Mouse (Mus musculus) c-Kit-positive CD71-positive TER-119-positive erythroid progenitor cells, embryonic 14.5 days (primary cell): ENCODE results near the gene Thpo.

Experiments used
- DNase-seq: peaks from one replicate; pipeline ENCODE4 v3.0.0-alpha.2; 2013; ENCODE audit warnings: low spot score

Gene Thpo

GRCm38 (mm10) chr16:20733731-20734730 is at the start of gene Thpo:
TSS of gene Thpo (minus strand) at chr16:20734511.
- no peak for DNase-seq

DNA sequence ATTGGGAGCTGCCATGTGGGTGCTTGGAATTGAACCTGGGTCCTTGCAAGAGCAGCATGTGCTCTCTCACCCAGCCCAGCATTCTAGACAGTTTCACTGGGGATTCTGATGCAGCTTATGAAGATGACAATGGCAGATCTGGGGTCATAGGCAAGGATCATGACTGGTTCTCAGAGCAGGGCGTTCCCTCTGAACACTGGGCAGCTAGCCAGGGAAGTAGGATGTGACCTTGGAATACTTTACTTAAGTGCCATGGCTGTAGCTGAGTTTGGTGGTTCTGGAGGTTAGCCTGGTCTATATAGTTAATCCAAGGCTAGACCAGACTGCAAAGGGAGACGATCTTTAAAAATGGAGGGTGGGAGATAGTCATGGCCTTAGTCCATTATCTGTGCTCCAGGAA is 49.6 kb upstream of the Thpo start:
- no peak for DNase-seq

DNA sequence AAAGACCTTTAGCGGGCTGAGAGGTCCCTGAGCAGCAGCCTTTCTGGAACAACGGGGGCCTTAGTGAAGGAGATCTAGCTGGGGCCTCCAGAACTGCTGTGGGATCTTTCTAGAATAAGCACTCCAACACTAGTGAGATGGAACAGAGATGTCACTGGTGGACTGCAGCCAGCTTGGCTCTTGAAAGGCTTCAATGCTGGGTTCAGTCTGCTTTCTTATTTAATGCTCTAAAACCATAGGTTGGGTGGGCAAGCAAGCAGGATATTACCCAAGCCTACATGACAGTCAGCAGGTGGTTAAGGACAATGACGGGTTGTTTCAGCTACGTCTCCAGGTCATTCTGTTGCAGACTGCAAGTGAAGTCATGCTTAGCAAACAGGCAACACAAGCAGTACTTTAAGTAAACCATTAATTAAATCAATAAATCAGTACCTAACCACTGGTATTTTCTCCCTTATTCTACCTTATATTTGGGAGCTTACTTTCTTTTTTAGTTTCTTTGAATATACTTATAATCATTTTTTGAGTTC is 46.9 kb upstream of the Thpo start:
- DNase-seq = no peak

DNA sequence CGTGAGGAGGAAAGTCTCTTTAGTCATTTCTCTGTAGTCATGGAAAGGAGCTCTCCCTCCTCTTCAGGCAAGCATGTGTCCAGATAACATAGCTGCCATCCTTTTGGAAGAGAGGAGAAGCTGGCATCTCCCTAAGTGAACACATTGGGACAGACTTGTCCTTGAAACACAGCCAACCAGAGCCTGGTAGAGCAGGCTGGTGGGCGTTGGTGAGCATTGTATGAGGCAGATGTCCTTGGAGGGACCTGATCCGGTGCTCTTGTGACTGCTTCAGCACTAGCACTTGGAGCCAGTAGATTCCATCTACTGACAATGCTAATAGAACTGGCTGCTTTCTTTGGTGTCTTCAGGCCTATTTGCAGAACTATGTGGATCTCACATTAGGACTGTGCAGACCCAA is 45.5 kb upstream of the Thpo start:
- no peak for DNase-seq

- DNase-seq = no peak
Measured at GRCm38 (mm10) chr16:20775021-20775420, 40.7 kb upstream of the Thpo start.

DNA sequence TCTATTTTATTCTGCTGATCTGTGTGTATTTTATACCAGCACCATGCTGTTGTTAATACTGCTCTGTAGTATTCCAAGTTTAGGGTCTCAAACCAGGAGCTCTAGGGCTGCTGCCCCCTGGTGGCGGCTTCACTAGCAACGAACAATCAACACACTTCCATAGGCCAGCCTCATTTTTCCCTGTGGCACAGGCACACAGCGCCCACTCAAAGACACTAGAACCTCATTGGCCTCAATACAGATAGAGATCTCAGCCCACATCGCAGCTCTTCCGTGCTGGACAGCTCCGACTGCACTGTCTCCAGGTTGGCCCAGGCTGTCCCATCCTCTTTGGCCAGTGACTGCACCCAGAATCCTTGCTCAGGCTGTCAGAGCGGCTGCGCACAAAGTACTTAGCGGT is 30.9 kb upstream of the Thpo start:
- DNase-seq = peak; percentile 49

GRCm38 (mm10) chr16:20761681-20762080 is 27.4 kb upstream of the Thpo start:
- peak; percentile 17 for DNase-seq

- DNase-seq = no peak
Measured at GRCm38 (mm10) chr16:20757385-20757784, 23.1 kb upstream of the Thpo start.

DNA sequence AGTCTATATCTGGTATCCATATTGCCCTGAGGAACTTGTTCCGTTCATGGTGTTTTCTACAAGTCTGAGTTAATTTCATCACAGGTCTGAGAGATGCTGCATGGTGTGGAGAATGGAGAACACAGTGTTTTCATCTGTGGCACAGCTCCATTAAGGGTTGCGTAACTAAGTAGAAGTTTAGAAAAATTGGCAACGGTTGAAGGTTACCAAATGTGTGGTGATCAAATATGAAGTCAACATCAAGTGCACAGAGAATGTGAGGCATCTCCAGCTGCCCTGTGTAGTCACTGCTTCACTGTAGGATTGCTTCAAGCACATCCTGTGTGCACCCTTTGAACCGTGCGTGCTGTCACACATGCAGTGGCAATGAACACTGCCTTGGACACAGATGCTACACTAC is 21.7 kb upstream of the Thpo start:
- no peak for DNase-seq

- no peak for DNase-seq
Measured at GRCm38 (mm10) chr16:20750518-20750917, 16.2 kb upstream of the Thpo start.

GRCm38 (mm10) chr16:20746641-20747040 is 12.3 kb upstream of the Thpo start:
- no peak for DNase-seq

- DNase-seq = no peak
Measured at GRCm38 (mm10) chr16:20739845-20740244, 5.5 kb upstream of the Thpo start.

DNA sequence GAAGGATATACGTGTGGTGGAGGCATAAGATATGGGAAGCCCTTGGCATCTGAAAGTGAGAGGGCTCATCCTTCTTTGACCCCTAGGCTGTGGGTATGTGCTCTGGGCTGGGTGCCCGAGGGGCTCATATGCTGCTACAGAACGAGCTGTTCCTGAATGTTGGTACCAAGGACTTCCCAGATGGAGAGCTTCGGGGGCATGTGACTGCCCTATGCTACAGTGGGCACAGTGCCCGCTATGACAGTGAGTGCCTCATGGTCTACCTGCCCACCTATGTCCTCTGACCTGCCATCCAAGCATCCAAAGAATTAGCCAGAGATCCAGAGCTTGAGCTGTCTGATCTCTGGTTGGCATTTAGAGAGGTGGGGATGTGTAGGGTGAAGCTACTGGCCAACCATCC is 2.5 kb upstream of the Thpo start:
- DNase-seq = no peak

DNA sequence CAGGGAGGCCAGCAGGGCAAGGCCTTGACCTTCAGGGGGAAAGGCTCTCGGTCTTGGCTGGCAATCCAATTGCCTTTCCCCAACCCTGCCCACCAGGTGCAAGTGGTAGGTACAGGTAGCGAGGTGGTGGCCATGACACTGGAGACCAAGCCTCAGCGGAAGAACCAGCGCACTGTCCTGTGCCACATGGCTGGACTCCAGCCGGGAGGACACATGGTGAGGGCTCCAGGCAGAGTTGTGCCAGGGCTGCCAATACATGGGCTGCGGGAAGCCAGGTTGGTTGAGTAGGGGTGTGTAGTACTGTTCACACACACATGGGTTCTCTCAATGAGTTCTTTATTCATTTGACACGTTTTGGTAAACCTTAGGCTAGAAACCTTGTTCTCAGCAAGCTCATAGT is 1.9 kb upstream of the Thpo start:
- no peak for DNase-seq

DNA sequence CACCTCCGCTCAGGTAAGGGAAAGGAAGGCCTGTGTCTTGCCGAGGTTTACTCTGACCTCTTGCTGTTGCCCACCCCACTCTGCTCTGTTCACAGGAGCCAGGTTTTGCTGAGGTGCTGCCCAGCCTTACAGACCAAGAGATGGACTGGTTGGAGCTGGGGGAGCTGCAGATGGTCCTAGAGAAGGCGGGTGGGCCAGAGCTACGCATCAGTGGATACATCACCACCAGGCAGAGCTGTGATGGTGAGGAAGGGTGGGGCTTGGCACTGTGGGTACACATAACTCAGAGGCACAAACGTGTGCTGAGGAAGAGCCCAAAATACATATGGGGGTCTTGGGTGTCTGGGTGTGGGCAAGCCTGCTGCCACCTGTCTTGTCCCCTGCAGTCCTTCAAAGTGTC is 1.3 kb upstream of the Thpo start:
- no peak for DNase-seq

GRCm38 (mm10) chr16:20732925-20733730 is 1.2 kb downstream of the Thpo start, which contains the start of gene Chrd:
TSS of gene Chrd (plus strand) at chr16:20733127.
- DNase-seq = no peak

DNA sequence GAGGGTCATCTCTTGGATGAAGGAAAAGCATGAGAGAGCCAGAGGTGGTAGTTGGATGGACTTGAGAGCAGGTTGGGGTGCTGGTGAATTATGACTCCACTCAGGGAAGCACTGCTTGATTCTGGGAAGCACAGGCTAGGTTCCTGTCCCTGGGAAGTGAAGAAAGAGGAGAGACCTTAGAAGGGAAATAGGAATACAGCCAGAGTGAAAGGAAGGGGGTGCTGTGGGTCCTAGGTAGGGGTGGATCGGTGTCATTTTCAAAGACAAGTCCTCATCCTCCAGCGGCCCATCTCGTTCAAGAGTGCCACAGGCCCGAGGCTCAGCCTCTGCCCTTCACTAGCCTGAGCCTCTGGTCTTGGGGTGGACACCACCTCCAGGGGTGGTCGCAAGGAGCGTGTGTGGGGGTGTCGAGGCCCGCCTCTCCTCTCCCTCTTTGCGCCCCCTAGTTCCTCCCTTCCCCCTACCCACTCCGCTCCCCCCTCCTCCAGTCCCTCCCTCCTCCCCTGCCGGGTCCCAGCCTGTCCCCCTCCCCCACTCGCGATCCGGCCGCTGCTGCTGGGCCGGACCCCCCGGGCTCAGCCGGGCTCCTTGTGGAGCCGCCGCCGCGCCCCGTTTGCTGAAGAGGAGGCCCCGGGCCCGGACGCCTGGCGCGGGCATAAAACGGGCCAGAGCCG is 1.9 kb downstream of the Thpo start:
- no peak for DNase-seq

GRCm38 (mm10) chr16:20731688-20732087 is 2.6 kb downstream of the Thpo start:
- no peak for DNase-seq

DNA sequence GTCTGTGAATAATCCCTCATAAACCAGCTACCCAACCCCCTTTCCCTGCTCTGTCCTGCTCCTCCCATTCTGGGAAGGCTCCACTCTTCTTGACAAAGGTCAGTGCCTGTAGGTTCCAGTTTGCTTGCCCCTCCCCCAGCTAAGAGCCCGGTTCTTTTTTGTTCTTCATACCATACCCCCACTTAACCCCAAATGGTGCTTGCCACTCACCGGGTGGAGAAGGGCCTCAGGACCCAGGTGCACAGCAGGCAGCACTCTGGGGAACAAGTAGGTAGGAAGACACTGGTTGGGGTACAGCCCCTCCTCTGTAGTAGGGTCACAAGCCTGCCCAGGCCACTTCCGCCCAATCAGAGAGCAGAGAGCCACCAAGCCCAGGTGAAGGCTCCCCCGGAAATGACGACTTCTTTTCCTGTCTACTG is 4.0 kb downstream of the Thpo start:
- DNase-seq = no peak

GRCm38 (mm10) chr16:20726384-20726783 is 7.9 kb downstream of the Thpo start:
- no peak for DNase-seq

DNA sequence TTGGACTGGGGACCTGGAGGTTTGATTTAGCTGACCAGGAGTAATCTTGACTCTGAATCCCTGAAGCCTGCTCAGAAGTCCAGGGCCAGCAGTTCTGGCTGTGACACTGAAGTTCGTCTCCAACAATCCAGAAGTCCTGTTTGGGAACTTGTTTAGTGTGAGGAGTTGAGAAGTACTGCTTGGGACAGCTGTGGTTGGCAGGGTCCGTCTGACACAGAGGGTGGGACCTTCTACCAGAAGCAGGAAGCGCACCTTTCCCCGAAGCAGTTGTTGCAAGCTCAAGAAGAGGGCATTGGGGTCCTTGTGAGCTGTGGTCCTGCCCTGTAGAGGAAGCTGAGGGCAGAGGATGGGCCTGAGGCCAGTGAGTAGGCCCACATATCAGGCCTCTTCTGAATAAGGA is 8.6 kb downstream of the Thpo start:
- no peak for DNase-seq

- no peak for DNase-seq
Measured at GRCm38 (mm10) chr16:20725321-20725720, 9.0 kb downstream of the Thpo start.
